Mouse (Mus musculus) midbrain, embryonic 10.5 days (tissue): ENCODE measurements around the gene Trim80. TPM values are rescaled to one million over a fixed set of nuclear protein-coding genes. Genes with fewer than 3 reads are reported as not detected.

Experiments
- DNase-seq: peaks from one replicate; pipeline ENCODE4 v3.0.0-alpha.2; 2017; ENCODE audit warnings: low spot score
- H3K27ac ChIP-seq: fragments of 300-500 bp; sonication (generic); replicated peaks from 2 replicates; pipeline ENCODE4 v1.5.1; 2016; ENCODE audit warnings: mild to moderate bottlenecking
- H3K27me3 ChIP-seq: fragments of 300-500 bp; sonication (generic); 2 replicates; pipeline ENCODE4 v1.6.1; 2016; ENCODE audit warnings: low read depth, mild to moderate bottlenecking; ENCODE audit not compliant: poor library complexity, severe bottlenecking
- H3K36me3 ChIP-seq: fragments of 300-500 bp; sonication (generic); 2 replicates; pipeline ENCODE4 v1.6.1; 2016; ENCODE audit warnings: mild to moderate bottlenecking, moderate library complexity
- H3K4me1 ChIP-seq: fragments of 300-500 bp; sonication (generic); 2 replicates; pipeline ENCODE4 v1.6.1; 2016
- H3K4me3 ChIP-seq: fragments of 300-500 bp; sonication (generic); 2 replicates; pipeline ENCODE4 v1.5.1; 2016; ENCODE audit warnings: mild to moderate bottlenecking, moderate library complexity
- H3K9me3 ChIP-seq: fragments of 300-500 bp; sonication (generic); replicated peaks from 2 replicates; pipeline ENCODE4 v1.6.1; 2016; ENCODE audit warnings: mild to moderate bottlenecking
- WGBS: fragments of 180-500 bp; shearing (Covaris S2); methylation state at CpG from one replicate; pipeline ENCODE4 v1.1.7; 2016; 5-methylcytosine and 5-hydroxymethylcytosine counted together
- polyA plus RNA-seq: library from polyadenylated mRNA; unstranded; fragments of >200 nt; fragmentation: Nextera tagmentation; extraction: Ambion mirVana; gene quantifications from 2 replicates; pipeline ENCODE4 v1.2.1, GENCODE M21; 2016

The Trim80 gene
- polyA plus RNA-seq, 1 experiment from 2014 or later = 0.14 TPM

DNA sequence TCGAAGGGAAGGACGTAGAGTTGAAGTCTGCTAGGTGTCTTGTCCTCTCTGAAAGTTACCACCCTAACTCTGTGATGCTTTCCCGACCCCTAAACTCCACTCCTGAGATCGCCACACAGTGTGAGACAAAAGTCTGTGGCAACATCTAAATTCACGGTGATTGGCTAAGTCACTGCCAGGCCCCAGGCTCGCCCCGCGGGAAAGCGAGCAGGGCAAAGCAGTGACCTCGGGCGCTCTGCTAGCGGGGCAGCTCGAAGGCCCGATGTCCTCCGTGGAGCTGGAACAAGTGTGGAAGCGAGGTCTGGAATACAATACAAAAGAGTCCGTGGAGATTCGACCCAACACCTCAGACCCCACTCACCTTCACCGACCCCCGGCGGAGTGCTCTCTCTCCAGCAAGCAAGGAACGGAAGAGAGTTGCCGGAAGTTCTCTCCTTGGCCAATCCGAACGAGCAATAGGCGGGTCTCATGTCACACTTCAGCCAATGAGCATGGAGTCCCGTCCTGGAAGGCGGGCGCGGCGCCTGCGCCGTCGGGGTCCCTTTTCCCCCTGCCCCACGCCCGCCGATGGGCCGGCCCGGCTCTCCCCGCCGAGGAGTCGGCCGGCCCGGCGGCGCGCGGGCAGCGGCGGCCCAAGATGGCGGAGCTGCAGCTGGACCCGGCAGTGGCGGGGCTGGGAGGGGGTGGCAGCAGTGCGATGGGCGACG lies 20.7 kb upstream of the Trim80 start, which contains the start of the genes Atp5h and Kctd2:
Atp5h (minus strand) TSS at position 432 of the 707 bp plus-strand sequence.
Kctd2 (plus strand) TSS at position 598 of the 707 bp plus-strand sequence.
- no peaks in the 10 kb centered on the region for H3K27me3 ChIP-seq
- peak; percentile 96 for DNase-seq
- WGBS = under 1% methylated on average over 45 of the region's 56 CpGs
- peak within 1 kb of the TSS; percentile 98 for H3K4me3 ChIP-seq
- H3K4me1 ChIP-seq = peaks cover 36% of the 10 kb centered on the region
- peak within 1 kb of the TSS; percentile 98 for H3K27ac ChIP-seq
- H3K9me3 ChIP-seq = no peaks in the 10 kb centered on the region
- H3K36me3 ChIP-seq = peaks cover 58% of the 10 kb centered on the region

DNA sequence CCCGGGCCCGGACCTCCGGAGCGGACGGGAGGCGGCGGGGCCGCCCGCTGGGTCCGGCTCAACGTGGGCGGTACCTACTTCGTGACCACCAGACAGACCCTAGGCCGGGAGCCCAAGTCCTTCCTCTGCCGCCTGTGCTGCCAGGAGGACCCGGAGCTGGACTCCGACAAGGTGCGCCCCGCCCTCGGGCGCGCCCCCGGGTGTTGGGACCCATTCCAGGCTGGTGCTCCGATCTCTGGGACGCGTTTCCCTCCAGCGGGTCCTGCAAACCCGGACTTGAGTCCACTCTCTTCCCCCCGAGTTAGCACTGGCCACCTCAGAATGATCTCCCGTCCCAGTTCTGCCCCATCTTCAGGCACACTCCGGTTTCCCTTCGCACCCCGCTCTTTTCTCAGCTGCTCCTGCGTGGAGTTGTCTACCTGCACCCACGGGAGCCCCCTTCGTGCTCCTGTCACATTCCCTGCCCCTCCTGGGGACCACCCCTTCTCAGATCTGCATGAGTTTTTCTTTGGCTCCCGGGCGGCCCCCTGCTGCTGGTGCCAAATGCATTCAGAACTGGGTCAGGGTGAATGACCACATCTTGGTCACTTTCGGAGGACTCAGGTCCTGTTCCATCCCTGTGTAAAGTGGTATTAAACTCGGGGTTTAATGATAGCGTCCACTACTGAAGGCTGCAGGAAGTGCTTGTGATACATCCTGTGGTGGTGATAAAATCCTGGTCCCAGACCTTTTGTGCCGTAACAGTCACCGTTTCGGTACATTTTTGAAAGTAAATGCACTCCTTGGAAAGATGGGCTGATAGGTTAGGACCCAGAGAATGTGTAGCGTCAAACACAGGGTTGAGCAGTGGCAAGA lies 19.8 kb upstream of the Trim80 start:
- Histone ChIP-seq H3K4me3 (peak overlapping the region; percentile 98), H3K27me3 (no peaks in the 10 kb centered on the region), H3K36me3 (peaks cover 58% of the 10 kb centered on the region), H3K9me3 (no peaks in the 10 kb centered on the region), H3K27ac (peak overlapping the region; percentile 98), H3K4me1 (peaks cover 36% of the 10 kb centered on the region)
- 4% methylated on average over 39 of the region's 45 CpGs for WGBS
- DNase-seq = peak; percentile 73

DNA sequence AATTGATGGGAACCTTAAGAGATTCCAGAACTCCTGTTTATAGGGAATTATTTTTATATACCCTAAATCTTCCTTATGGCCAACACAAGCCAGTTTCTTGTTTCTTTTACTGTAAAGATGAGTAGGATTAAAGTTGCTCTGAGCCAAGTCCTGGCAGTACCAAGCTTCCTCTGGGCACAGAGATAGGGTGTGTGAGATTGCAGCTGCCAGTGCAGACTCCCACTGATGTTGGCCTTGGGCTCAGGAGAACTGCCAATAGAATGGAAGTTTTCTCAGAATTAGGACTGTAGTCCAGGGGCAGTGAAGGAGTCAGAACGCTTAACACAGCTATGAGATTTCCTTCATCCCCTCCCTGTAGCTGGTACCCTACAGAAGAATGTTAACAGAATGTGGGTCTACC lies 19.0 kb upstream of the Trim80 start:
- DNase-seq = no peak
- Histone ChIP-seq H3K9me3 (no peaks in the 10 kb centered on the region), H3K27ac (no peak overlapping the region), H3K4me1 (peaks cover 36% of the 10 kb centered on the region), H3K27me3 (no peaks in the 10 kb centered on the region), H3K4me3 (peak overlapping the region; percentile 98), H3K36me3 (peaks cover 58% of the 10 kb centered on the region)
- WGBS = 90% methylated on average over 1 of the region's 1 CpGs

DNA sequence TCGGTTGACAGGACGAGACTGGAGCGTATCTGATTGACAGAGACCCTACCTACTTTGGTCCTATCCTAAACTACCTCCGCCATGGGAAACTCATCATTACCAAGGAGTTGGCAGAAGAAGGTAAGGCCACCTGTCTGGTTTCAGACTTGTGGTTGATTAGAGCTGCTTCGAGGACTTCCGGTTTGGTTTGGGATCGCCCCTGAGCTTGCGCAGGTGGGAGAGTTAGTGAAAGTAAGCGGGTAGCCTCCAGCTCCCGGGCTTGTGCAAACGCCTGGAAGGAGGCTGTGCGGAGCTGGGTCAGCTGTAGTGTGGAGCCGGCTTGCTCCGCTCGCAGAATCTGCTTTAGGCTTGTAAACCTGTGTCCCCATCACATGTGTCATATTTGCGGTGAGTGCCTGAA lies 18.4 kb upstream of the Trim80 start:
- Histone ChIP-seq H3K36me3 (peaks cover 58% of the 10 kb centered on the region), H3K4me1 (peaks cover 36% of the 10 kb centered on the region), H3K27ac (no peak overlapping the region), H3K4me3 (peak overlapping the region; percentile 2; the same call in 1 of the 2 replicates), H3K9me3 (no peaks in the 10 kb centered on the region), H3K27me3 (no peaks in the 10 kb centered on the region)
- WGBS = 90% methylated on average over 16 of the region's 16 CpGs
- DNase-seq = no peak

DNA sequence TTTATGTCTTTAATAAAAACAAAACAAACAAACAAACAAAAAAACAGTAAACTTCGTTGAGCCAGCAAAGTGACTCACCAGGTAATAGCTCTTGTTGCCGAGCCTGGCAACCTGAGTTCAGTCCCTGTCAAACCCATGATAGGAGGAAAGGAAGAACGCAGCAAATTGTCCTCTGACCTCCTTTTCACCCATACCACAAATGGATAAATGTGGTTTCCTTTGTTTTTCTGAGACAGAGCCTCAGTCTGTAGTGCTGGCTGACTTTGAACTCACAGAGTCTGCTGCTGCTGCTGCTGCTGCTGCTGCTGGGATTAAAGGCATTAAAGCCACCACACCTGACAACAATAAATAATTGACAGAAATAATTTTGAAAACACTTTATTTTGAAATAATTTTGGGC lies 17.3 kb upstream of the Trim80 start:
- DNase-seq = no peak
- Histone ChIP-seq H3K9me3 (no peaks in the 10 kb centered on the region), H3K36me3 (peaks cover 54% of the 10 kb centered on the region), H3K27ac (no peak overlapping the region), H3K4me1 (peaks cover 40% of the 10 kb centered on the region), H3K27me3 (no peaks in the 10 kb centered on the region), H3K4me3 (no peak overlapping the region)
- WGBS = 87% methylated on average over 3 of the region's 3 CpGs

DNA sequence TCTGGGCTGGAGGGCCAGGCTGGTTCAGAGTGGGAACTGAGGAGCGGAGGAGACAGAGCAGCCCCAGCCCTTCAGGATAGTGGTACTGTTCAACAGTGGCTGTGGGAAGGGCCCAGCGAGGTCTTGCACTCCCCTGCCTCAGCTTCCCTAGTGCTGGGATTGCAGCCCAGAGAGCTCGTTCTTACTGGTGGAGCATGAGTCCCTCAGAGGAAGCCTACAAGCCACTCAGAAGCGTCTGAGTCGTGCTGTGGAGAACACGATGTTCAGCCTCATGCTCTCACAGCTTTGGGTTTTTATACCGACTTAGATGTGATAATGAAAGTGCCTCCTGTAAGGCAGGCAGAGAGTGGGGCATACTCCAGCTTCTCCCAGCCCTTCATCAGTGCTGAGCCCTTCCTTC lies 15.7 kb upstream of the Trim80 start:
- Histone ChIP-seq H3K4me1 (peaks cover 35% of the 10 kb centered on the region), H3K36me3 (peaks cover 66% of the 10 kb centered on the region), H3K27ac (no peak overlapping the region), H3K4me3 (no peak overlapping the region), H3K9me3 (no peaks in the 10 kb centered on the region), H3K27me3 (no peaks in the 10 kb centered on the region)
- DNase-seq = no peak
- WGBS = 84% methylated on average over 7 of the region's 7 CpGs

DNA sequence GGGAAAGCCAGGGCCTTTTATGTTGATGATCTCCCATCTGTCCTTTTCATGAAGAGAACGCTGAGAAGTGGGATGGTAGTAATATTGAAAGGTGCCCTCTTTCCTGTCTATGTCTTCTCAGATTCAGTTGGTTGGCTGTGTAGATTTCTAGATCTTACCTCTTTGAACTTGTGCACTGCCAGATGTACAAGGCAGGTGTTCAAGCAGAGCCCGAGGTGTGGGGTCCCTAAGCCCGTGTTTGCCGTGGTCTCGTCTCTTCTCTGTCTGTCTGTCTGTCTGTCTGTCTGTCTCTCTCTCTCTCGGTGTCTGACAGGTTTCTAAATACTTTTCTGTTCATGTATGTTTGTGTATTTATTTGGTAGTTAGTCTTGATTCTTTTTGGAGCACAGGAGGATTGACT lies 14.7 kb upstream of the Trim80 start:
- Histone ChIP-seq H3K27me3 (no peaks in the 10 kb centered on the region), H3K4me3 (no peak overlapping the region), H3K36me3 (peaks cover 76% of the 10 kb centered on the region), H3K27ac (no peak overlapping the region), H3K9me3 (no peaks in the 10 kb centered on the region), H3K4me1 (peaks cover 32% of the 10 kb centered on the region)
- no peak for DNase-seq
- 91% methylated on average over 6 of the region's 6 CpGs for WGBS

DNA sequence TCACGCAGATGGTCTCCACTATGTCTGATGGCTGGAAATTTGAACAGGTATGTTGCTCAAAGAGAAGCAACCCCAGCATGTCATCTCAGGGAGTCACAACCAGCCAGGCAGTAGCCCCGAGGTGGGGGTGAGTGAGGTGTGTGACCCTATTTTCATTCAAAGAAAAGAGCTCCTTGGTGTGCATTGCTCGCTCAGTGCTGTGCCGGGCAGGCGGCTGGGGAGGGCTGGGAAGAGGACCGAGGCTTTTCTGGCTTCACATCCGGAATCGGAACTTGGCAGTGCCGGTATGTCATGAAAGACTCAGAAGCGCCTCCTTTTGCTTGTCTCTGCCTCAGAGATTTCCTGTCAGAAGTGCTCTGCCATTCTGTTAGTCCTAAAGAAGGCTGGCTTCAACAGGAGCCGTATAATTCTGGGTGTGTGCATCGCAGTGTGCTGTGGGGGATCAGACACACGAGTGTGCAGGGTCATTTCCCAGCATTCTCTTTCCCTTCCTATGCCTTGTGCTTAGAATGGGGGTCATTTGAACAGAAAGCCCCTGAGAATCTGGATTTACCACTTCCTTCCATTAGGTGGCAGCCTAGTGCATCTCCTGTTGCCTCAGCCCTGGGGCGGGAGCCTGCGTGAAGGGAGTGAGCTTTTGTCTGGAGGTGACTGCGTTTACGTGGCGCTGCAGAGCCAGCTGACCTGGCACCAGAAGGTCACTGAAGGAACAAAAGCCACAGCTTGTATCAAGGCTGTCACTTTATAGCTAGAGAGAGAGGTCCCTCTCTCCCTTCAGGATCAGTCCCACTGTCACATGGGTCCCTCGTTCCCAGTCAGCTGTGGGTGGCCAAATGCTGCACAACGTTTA lies 12.6 kb upstream of the Trim80 start:
- Histone ChIP-seq H3K36me3 (peaks cover 88% of the 10 kb centered on the region), H3K4me1 (peaks cover 17% of the 10 kb centered on the region), H3K9me3 (no peaks in the 10 kb centered on the region), H3K4me3 (peak overlapping the region; percentile 16; the same call in 1 of the 2 replicates), H3K27ac (peak overlapping the region; percentile 78), H3K27me3 (no peaks in the 10 kb centered on the region)
- 34% methylated on average over 20 of the region's 20 CpGs for WGBS
- peak; percentile 83 for DNase-seq

DNA sequence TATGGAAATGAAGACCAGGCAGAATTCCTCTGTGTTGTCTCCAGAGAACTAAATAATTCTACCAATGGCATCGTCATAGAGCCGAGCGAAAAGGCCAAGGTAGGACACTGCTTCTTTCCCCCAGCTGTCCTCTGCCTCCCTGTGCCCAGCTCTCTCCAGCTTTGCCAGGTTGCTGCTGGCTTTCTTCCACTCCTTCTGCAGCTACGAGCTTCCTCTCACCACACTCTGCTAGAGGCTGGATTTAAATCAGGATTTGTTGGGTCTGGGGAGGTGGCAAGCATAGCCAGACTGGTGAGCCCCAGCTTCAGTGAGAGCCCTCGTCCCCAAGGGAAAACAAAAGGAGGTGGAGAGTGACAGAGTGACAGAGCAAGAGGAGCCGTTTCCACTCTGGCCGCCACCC lies 11.0 kb upstream of the Trim80 start:
- peaks cover 84% of the 10 kb centered on the region for H3K36me3 ChIP-seq
- no peak overlapping the region for H3K27ac ChIP-seq
- WGBS = 87% methylated on average over 7 of the region's 7 CpGs
- H3K4me3 ChIP-seq = no peak overlapping the region
- H3K9me3 ChIP-seq = no peaks in the 10 kb centered on the region
- no peaks in the 10 kb centered on the region for H3K27me3 ChIP-seq
- H3K4me1 ChIP-seq = peaks cover 17% of the 10 kb centered on the region
- DNase-seq = no peak

DNA sequence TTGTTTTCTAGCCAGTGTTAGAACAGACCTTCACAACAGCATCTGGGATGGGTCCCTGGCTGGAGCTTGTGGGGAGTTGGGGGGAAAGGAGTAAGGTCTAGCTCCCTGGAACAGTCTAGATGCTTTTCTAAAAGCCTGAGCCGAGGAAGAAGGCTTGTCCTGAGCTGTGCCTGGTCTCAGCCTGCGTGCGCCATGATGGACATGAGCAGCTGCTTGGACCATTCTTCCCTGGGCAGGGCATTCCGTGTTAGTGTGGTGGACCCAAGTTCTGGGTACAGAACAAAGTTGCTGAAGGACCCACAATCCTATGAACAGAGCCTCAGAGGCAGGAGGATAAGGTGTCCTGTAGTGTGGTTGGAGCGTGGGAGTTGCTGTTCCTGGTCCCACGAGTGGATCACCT lies 9.8 kb upstream of the Trim80 start:
- Histone ChIP-seq H3K4me3 (no peak overlapping the region), H3K27me3 (peaks cover 10% of the 10 kb centered on the region), H3K9me3 (no peaks in the 10 kb centered on the region), H3K27ac (no peak overlapping the region), H3K4me1 (peaks cover 25% of the 10 kb centered on the region), H3K36me3 (peaks cover 71% of the 10 kb centered on the region)
- no peak for DNase-seq
- WGBS = 92% methylated on average over 6 of the region's 6 CpGs

DNA sequence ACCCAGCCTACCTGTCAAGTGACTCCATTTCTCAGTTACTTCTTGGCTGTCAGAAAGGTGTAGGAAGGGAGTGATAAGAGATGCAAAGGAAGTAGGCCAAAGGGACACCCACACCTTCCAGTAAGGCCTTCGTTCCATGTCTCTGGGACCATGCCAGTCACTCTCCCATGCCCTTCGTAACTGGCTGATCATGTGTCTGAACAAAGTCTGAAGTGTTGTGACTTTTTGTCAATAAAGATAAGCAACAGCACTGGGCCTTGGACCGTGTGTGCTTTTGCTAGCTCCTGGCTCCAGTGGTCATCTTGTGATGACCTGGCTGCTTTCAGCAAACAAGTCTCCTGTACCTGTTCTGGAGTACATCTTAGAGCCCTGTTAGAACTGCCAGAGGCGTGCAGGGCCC lies 7.5 kb upstream of the Trim80 start:
- 85% methylated on average over 4 of the region's 4 CpGs for WGBS
- no peak overlapping the region for H3K4me3 ChIP-seq
- H3K27me3 ChIP-seq = peaks cover 10% of the 10 kb centered on the region
- H3K27ac ChIP-seq = no peak overlapping the region
- DNase-seq = no peak
- H3K9me3 ChIP-seq = no peaks in the 10 kb centered on the region
- H3K4me1 ChIP-seq = peaks cover 30% of the 10 kb centered on the region
- peaks cover 49% of the 10 kb centered on the region for H3K36me3 ChIP-seq

DNA sequence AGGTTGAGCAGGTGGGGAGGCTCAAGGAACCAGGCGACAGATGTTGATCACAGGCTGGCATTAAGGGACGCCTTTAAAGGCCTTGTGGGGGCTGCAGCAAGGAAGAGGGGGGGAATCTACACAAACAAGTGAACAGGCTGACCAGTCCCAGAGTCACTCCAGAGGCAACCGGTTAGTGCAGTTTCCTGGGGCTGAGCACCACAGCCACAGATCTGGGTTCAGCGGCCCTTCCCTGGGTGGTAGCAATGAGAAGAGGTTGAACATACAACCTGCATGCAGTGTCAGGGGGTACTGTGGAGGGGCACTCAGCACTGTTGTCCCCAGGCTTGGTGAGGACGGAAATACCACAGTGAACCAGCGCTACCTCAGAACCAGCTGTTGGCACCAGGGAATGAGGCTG lies 7.0 kb upstream of the Trim80 start:
- Histone ChIP-seq H3K27me3 (peaks cover 10% of the 10 kb centered on the region), H3K4me1 (peaks cover 25% of the 10 kb centered on the region), H3K4me3 (no peak overlapping the region), H3K27ac (no peak overlapping the region), H3K9me3 (no peaks in the 10 kb centered on the region), H3K36me3 (peaks cover 49% of the 10 kb centered on the region)
- 85% methylated on average over 6 of the region's 6 CpGs for WGBS
- no peak for DNase-seq
